Mouse (Mus musculus) thymus, postnatal 25 days (tissue): ENCODE data around the gene Cacna1a.
"Not testable (repeated sequence)": the region's sequence is repeated elsewhere in the genome, so short reads cannot be mapped to it uniquely, and the experiment has no call there.

Experiments used
- DNase-seq: peaks from one replicate; pipeline ENCODE4 v3.0.0; 2022

The Cacna1a gene

DNA sequence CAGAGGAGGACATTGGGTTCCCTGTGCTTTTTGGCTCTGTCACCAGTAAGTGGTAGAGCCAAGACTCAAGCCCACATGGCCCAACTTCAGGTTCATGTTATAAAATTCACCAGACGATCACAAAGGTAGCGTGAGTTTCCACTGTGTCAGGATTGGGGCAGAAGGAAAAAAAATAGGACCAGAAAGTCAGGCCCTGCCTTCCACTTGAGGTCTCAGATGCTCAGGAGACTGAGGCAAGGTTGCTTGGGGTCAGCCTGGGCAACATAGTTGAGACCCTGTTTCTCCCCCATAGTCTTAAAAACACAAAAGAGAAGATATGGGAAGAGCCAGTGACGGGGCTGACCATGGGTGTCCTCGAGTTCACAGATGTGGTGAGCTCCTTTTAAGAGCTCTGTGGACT, 97.1 kb downstream of the Cacna1a start:
- no peak for DNase-seq

DNA sequence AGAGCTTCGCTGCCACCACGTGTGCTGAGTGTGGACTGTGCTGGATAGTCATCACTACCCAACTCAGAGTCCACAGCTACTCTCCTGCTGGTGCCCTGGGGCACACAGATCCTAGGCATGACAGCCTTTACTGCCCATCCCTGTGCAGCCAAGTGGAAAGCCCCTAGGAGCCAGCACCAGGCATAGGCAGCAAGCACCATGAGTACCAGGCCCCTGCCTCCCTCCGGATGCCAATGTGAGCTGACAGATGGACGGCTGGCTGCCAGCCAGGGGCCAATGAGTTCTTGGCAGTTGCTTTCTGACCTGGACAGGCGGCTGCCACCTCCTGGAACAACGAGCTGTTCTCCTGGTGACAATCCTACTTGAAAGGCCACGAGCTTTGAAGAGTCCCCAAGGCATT, 97.6 kb downstream of the Cacna1a start:
- DNase-seq, result no peak

DNA sequence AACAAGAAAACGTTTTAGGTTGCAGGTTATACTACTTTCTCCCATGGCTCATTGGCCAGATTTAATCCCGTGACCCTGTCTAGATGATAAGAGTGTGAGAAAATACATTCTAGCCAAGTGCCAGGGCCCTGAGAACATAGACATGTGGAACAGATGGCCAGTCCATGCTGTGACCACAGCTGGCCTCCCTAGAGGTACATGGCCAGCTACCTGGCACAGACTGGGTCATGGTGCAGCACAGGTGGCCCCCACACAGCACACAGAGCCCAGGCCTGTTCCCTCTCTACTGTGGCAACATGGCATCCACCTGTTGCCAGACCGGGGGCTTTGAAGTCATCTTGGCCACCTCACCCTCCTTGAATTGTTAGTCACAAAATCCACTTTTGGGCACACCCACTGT, 101.0 kb downstream of the Cacna1a start:
- no peak for DNase-seq

DNA sequence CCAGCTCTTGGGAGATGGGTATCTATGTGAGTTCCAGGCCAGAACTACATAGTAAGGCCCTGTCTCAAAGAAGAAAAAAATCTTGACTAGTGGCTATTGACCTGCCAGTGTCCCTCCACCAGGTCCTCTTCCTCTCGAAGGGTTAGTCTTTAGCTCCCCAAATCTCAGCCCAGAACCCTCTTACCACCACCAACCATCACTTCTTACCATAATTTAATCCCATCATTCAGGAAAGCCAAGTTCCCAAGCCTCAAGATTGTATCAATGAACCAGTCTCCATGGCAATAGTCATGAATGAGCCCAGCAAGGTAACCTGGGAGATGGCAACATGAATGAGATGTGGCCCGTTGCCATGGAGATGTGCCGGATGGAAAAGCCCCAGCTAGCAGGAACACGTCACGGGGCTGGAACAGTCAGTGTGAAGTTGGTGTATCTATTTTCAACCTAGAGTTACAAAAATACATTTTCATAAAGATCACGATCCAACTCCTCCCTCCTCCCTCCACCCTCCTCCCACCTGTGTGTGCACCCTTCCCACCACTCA, 106.4 kb downstream of the Cacna1a start:
- DNase-seq, result no peak

DNA sequence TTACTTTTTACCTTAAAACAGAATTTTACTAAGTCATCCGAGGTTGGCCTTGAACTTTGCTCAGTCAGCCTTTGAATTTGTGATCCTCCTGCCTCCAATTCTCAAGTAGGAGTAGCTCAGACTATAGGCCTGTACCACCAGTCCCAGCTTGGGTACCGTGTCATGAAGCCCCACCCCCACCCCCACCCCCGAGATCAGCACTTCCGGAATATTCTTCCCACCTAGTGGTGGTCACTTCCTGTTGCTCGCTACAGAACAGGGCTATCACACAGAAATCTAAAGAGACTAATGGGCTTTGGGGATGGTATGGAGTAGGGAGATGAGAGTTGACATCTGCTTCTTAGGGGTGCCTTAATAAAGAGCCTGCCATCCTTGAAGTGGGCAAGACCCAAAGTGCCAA, 112.9 kb downstream of the Cacna1a start:
- no peak for DNase-seq

DNA sequence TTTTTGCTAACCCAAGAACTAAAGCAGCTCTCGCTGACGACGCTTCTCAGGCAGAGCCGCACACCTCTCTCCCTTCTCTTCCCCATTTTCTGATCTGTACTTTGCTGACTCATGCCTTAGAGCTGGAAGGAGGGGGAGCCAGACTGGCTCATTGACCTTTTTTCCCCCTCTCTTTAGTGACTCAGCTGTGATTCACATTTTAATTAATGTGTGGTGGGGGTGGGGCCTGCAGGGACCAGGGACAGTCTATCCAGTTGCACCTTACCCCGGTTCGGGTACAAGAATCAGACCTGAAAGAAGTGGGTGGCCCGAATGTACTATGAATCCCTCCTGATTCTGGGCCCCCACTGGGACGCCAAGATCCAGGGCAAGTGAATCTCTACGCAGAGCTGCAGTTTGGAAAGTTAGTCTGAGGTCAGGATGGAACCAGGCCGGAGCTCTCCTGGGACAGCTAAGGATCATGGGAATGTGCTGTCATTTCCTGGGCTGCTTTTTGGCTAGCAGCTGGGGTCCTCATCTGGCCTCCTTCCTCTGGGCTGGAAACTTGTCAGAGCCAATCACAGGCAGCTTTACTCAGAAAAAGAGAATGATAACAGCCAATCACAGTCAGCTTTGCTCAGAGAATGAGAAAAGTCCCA, 113.5 kb downstream of the Cacna1a start:
- DNase-seq, result no peak

DNA sequence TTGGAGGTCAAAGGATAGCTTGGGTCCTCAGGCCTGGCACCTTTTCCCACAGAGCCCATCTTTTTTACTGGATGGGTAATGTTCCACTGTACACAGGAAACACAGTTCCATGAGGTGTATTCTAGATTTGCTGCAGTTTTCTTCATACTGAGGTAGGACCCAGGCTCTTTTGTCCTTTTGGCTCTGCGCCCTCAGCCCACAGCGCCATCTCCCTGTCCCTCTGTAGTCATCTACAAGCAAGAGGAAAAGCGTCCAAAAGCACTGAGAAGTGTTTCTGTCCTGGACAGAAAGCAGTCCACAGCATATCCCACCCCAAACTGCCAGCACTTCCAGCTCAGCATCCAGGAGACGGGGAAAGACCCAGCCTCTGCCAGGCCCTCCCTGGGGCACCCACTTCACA, 114.4 kb downstream of the Cacna1a start:
- DNase-seq, result no peak

DNA sequence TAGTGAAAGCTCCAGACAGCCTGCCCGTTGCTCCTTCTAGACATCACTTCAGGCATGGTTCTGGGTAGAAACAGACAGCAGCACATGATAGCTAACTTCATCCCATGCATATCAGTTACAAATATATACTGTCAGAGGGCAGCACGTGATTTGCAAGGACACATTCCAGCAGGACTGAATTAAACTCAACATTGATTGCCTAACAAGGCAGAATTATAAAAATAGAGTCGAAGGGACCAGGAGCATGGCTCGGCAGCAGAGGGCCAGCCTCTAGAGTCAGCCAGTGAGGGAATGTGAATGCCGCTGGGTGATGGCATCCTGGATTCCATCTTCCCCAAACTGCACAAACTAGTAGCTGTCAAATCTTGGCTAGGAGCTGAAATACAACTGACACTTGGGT, 119.0 kb downstream of the Cacna1a start:
- no peak for DNase-seq

DNA sequence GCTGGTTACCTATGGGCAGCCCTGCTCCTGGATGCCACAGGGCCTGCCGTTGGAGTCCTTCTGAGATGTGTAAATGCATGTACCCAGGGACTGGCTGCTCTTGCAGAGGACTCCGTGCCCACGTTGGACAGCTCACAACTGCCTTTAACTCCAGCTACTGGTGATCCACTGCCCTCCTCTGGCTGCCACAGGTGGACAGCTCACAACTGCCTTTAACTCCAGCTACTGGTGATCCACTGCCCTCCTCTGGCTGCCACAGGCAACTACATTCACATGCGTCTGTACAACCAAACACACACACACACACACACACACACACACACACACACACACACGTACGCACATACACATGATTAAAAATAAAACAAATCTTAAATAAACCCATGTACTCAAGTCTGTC, 121.5 kb downstream of the Cacna1a start:
- not testable (repeated sequence) for DNase-seq

DNA sequence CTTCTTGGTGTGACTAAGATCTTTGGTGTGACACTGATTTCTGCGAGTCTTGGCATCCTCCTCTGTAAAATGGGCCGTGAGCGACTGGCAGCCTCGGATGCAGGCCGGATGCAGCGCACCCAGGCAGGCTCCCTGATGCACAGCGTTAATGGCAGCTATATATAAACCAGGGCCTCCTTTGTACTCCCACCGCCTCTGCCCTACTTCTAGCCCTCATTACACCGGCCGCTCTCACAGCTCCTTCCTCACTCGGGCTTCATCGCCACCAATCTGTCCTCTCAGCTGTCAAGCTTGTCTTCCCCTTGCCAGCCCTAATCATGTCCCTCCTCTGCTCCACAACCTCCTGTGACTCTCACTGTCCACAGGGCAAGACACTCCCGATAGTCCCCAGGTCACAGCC, 123.4 kb downstream of the Cacna1a start:
- DNase-seq, result no peak

DNA sequence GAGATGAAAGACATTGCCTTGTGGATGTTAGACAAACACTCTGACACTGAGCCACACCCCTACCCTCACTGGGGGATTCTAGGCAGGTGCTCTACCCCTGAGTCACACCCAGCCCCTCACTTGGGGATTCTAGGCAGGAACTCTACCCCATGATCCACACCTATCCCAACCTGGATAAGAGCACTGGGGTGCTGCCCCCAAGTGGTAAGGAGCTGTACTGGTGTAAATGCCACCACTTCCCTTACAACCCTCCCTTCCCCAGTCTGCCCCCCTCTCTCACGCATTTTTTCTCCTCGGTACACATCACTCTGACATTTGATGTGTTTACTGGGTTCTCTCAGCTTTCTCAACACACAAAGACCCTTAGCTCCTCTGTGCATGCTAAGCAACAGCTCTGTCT, 125.5 kb downstream of the Cacna1a start:
- peak; percentile 20 for DNase-seq

DNA sequence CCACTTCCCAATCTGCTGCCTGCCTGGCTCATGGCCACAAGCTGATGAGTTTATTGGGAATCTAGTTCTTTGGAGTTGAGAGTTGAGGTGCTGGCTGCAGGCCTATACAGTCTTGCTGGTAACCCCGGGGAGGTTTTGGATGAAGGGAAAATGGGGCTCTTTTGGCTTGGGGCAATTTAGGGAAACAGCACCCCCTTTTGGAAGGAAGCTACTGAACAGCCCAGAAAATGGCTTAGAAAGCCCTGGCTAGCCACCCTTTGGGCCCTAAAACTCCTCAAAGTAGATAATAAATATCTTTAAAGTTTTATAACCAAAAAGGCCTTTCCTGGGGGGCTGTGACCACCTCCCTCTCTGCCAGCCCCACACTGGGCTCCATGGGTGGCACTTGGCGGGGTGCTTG, 129.9 kb downstream of the Cacna1a start:
- DNase-seq, result peak; percentile 8

DNA sequence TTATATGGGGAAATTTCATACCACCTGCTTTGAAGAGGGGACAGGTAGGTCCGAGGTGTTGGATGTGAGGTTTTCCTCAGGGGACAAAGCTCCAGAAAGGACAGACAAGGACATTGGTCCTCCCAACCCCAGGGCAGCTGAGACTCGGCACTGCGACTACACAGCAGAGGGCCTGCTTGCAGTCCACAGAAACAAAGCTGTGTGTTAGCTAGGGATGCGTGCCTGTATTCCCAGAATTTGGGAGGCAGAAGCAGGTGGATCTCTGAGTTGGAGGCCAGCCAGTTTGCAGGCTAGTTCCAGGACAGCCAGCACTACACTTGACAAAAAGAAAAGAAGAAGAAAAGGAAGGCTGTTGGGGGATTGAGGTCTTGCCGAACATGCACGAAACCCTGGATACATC, 130.5 kb downstream of the Cacna1a start:
- no peak for DNase-seq

DNA sequence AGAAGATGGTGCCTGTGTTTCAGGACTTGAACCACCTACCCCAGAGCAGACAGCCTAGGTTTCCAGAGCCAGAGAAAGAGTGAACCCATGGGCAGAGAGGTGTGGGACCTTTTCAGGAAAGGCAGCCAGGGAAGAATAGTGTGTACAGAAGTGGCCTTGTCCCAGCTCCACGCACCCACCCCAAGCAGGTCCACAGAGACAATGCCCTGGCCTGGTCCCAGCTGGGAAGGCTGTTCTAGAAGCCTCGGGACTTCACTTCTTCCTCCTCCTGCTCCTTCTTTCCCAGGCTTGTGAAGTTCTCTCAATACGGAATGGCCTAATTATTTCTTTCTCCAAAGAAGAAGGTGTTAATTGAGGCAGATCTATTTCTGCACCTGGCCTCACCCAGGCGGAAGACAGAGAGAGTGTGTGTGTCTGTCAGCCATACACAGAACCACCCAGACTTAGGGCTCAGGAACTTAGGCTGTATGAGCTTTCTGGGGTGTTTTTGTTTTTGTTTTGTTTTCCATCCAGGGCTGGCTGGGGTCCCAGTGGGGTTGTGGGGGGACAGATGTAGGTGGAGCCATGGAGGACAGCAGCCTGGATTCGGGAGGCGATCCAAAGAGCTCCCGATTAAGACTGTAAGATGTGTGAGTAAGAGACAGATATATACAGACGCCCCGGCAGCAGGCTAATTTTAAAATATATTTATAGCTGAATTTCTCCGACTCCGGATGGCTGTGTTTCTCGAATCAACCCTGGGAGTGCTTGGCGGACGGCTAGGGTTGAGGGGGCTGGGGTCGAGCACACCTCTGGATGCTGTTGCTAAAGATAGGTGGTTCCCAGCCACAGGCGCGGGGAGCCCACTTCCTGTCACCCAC, 131.8 kb downstream of the Cacna1a start:
- no peak for DNase-seq

DNA sequence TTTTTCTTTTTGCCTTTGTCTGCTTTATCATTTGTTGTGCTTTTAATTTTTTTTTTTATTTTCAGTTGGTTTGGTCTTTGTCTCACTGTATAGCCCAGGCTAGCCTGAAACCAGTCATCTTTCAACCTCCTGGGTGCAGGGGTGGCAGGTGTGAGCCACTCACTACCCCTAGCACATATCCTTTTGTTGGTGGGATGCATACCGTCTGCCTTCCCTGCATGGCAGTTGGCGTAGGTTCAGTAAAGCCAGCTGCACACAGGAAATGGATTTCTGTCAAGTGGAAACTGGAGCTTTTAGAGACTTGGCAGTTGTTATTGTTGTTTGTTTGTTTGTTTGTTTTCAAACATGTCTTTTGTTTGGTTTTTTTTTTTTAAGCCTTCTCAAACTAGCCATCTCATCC, 132.8 kb downstream of the Cacna1a start:
- peak; percentile 29 for DNase-seq

DNA sequence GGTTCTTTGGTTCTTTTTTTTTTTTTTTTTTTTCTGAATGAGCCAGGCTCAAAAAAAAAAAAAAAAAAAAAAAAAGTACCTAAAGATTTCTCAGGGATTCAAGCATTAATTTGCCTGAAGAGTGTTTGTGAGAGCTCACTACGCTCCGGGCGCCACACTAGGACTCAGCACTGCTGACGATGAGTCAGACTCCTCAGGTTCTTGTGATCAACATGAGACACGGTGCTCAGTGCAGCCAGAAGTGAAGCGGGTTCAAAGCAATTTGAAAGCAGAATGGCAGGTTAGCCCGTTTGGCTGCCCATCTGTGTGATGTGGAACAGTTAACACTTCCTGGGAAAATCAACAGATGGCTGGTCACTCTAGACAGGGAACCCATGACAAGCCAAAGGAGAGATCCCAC, 139.8 kb downstream of the Cacna1a start:
- DNase-seq, result no peak

DNA sequence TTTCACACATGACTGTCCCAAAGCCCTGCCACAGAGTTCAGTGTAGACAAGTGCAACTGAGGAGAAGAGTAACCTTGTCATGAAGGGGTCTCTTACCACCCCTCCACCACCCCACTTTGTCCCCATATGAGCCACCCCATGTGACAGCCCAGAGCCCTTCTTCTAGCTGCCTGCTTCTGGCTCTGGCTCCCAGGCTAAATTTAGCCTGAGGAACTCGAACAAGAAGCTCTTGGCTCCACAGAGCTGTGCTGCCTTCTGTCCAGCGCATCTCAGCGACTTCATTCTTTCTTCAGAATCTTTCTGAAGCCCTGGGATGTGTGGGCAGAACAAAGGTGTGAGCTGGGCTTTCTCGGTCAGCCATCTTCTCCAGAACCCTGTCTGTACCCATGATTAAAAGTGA, 141.3 kb downstream of the Cacna1a start:
- no peak for DNase-seq

DNA sequence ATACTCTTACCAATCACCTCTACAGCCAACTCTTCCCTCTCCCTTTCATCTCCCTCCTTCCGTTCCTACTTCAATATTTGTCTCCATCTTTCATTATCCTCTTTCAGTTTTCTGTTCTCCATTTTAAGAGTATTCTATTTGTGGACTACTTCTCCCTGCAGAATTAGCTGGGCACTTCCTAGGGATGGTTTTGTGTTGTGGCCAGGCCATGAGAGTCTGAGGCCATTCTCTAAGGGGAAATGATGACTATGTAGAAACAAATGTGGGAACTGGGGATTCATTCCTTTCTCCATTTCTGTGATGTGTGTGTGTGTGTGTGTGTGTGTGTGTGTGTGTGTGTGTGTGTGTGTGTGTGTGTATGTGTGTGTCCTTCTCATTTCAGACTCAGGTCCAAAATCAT, 144.5 kb downstream of the Cacna1a start:
- no peak for DNase-seq

DNA sequence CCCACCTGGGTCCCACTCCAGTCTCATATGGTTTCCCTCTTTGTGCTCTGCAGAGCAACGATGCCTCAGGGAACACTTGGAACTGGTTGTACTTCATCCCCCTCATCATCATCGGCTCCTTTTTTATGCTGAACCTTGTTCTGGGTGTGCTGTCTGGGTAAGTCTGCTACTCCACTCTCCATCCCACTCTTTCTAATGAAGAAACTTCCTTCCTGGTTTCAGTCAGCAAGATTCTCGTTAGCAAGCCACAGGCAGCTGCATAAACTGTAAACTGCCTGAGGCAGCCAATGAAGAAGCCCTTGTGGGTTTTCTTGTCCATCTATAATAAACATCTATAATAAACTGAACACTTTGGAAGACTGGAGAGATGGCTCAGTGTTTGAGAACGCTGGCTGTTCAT, 145.1 kb downstream of the Cacna1a start:
- no peak for DNase-seq

DNA sequence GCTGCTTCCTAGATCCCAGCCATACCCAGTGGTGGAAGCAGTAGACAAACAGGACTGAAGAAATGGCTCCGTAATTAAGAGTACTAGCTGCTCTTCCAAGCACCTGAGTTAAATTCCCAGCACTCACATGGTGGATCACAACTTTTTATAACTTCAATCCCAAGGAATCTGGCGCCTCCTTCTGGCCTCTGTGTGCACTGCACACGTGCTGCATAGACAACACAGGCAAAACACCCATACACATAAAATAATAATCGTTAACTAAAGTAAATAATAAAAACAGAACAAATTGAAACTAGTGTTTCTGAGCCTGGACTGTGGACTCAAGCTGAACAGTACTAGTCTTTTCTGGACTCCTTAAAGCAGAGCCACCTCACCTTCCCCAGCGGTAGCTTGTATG, 148.7 kb downstream of the Cacna1a start:
- no peak for DNase-seq

DNA sequence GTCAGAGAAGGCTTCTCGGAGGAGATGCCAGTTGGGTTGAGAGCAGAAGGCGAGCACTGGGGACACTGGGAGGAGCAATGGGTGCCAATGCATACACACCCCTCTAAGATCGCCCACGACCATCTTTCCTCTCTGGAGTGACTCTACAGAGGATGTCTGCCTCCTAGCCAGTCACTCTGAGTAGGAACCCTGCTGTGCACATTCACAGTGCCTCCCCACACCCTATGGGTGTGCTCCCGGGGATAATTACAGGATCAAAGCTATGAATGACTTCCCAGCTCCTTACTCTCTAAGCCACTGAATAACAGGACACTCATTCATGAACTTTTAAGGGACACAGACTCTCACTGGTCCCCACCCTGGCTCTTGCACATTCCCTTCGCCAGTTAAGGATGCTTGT, 151.1 kb downstream of the Cacna1a start:
- no peak for DNase-seq

DNA sequence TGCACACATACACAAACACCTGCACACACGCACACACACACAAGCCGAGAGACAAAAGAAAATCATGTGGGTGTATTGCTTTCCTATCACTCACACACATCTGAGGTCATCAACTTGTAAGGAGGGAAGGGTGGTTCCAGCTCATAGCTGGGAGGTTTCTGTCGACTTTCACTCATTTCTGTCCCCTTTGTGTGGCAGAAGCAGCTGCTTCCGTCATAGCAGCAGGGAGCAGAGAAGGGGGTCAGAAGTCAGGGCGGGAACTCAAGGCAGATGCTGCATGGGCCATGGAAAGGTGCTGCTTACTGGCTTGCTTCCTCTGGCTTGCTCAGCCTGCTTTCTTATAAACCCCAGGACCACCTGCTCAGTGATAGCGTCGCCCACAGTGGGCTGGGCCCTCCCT, 154.2 kb downstream of the Cacna1a start:
- DNase-seq, result peak; percentile 57

DNA sequence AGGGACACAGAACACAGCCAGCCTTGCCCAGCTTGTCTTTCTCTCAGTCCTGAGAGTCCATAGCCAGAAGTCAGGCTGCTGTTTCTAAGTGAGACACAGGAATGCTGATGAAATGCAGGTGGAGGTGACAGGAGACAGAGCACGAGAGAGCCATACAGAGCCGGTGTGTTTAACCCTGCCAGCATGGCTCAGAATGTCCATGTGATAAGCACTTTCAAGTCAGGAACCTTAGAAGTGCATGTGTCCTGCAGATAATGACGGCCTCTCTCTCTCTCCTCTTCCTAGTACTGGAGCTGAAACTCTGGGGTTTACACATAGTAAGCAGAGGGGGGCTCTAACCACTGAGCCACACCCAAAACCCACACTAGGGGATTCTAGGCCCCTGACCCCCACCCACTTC, 157.3 kb downstream of the Cacna1a start:
- no peak for DNase-seq

DNA sequence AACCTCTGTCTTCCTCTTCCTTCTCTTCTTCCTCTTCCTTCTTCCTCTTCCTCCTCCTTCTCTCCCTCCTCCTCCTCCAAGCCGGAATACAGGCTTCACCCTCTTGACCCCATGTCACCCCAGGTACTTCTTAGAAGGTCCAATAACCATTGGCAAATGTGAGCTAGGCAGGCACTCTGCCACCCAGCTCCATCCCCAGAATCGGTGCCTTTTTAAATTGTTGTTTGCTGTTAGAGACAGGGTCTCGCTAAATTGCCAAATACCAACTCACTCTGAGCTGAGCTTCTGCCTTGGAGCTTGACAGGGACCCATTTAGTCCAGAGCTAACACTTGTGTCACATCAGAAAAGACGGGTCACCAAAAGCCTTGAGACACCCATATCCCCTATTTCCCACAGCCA, 164.2 kb downstream of the Cacna1a start:
- no peak for DNase-seq

DNA sequence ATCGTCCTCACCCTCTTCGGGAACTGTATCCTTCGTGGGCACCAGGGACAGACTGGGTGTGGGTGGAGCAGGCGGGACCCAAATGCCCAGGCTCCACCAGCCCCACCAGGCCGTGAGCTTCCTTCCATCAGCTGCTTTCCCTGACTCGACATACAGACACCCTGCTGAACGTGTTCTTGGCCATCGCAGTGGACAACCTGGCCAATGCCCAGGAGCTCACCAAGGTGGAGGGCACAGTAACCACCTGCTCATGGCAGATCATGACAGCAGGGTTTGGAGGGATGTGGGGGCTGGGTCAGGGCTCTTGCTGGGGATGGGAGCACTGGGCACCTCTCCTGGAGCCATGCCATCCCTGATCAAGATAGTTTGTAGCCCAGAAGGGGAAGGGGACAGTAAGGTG, 164.9 kb downstream of the Cacna1a start:
- no peak for DNase-seq
